Mouse (Mus musculus): ENCODE data around the gene Sufu.

- no peak for TF ChIP-seq CTCF (IDR thresholded peaks at IDR 0.05)
- no peak for TF ChIP-seq POLR2A (IDR thresholded peaks at IDR 0.05; ENCODE audit: insufficient read depth, low read depth, low read length)
- no peak for TF ChIP-seq EP300 (IDR thresholded peaks at IDR 0.05; ENCODE audit: insufficient read depth, low read depth, low read length)
These were observed 100.5 kb downstream of the Sufu start for GRCm38 (mm10) chr19:46497230-46497629.

Measured in heart, adult 2 months (tissue).